Mouse (Mus musculus) lung, adult 2 months (tissue): ENCODE measurements at regions not wholly inside any gene's neighbourhood (a gene's known extent, or its start where the extent isn't known, plus 50 kb on each side); places are given as distances from the start of the nearest gene placed in this dataset.

Source experiments
- CTCF ChIP-seq: fragments of 200-500 bp; IDR thresholded peaks from 2 replicates; pipeline ENCODE4 v1.5.1; 2011; ENCODE audit warnings: mild to moderate bottlenecking, low read length, control low read depth; ENCODE audit not compliant: insufficient read depth
- POLR2A ChIP-seq: fragments of 200-500 bp; IDR thresholded peaks from 2 replicates; pipeline ENCODE4 v1.6.1; 2011; ENCODE audit warnings: low read depth, mild to moderate bottlenecking, control low read depth, low read length, borderline replicate concordance; ENCODE audit errors: extremely low read depth

DNA sequence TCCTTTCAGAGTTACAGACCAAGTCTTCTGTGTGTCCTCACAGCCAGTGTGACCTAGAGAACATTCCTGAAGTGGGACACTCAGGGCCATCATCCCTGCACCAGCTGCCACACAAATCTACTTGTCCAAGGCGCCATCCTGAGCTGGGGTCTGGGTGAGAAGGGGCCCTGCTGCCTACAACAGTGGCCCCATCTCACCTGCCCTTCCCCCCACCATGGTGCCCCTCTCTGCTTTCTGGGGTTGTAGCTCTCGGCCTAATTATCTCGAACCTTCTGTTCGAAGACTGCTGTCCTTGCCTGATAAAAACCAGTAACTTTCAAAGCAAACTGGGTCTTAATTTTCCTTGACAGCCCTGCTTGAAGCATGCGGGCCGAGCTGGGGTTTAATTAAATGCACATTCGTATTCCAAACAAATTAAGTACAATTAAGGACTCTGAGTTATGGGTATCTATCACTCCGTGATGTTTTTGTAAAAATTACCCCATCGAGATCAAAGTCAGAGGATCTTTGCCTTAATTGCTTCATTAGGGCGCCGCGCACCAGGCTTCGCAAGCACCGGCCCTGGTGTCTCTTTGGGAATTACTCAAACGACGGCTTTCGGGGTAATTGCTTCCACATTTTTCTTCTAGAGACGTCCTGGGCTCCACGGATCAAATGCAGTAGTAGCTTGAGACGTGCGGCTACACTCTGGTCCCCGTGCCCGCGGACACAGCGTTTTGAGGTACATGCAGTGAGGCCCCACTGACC, 65.8 kb upstream of the Ttc34 start:
- no peak for TF ChIP-seq CTCF
- no peak for TF ChIP-seq POLR2A
